Mouse (Mus musculus) cerebellum, adult 2 months (tissue): Measurements from ENCODE around the gene Magoh.

Source experiments
- CTCF ChIP-seq: fragments of 200-500 bp; IDR thresholded peaks from 2 replicates; pipeline ENCODE4 v1.5.1; 2011; ENCODE audit warnings: low read depth, mild to moderate bottlenecking, control low read depth, low read length, moderate library complexity, borderline replicate concordance; ENCODE audit not compliant: insufficient read depth
- POLR2A ChIP-seq: fragments of 200-500 bp; IDR thresholded peaks from 2 replicates; pipeline ENCODE4 v1.6.1; 2011; ENCODE audit warnings: low read length, control low read depth, borderline replicate concordance; ENCODE audit not compliant: insufficient read depth

DNA sequence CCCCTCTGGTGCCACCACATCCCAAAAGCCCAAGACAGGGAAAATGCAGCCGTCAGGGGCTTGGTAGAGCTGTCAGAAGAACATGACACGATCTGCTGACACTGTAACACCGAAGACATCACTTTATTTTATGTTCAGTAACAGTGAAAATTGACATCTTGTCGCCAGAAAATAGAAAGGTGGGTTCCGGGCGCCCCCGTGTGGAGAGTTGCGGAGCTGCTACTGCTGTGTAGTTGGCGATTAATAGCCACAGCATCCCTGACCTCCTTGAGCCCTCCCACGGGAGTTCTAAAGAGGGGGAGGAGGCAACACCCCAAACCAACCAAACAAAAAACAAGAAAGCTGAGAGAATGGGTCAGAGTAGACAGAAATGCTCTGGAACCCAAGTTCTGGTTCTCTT lies 34.6 kb upstream of the Magoh start:
- TF ChIP-seq POLR2A, result no peak
- TF ChIP-seq CTCF, result peak; percentile 84
